28 mouse cellular contexts compared by ENCODE assay signal in the genomic region with DNA sequence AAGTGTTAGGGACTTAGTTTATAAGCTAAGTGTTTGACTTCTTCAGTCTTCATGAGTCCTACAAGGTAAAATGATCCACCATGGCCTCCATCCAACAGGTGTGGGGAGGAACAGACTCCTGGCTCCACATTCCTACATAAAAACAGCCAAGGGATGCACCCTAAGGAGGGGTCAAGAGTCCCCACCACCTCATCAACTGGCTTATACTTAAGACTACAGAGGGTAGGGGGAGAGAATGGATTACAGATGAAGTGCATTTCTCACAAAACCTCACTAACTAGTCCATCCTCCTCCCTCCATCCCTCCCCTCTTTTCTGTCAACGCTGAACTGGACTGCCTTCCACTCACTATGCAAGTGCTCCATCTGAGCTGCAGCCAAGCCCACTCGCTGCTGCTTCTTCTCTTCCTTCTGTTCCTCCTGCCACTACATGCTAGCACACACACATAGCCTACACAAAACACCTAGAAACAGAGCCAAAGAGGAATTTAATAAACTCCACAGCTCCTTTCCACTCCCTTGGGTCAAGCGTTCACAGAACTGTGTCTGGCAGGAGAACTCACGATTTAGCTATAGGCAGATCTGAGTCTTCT.
"Had no signal": no experiment of that assay in that cellular context is flagged by ENCODE, and none has a peak within 500 bp of the region (broad histone marks: within the 10 kb centered on the region; RNA-seq: fewer than 3 reads in every experiment).

No protein-coding gene starts in this region.

- H3K4me3 ChIP-seq: heart, adult 2 months; heart, embryonic 13.5 days; heart, embryonic 15.5 days; hindbrain, embryonic 13.5 days; hindbrain, embryonic 15.5 days; kidney, embryonic 15.5 days; limb, embryonic 12.5 days; liver, embryonic 13.5 days had no signal

- H3K27ac ChIP-seq: heart, adult 2 months; heart, embryonic 13.5 days; heart, embryonic 15.5 days; hindbrain, embryonic 13.5 days; hindbrain, embryonic 15.5 days; hindbrain, postnatal 0 days; kidney, embryonic 15.5 days; kidney, postnatal 0 days; limb, embryonic 12.5 days; liver, embryonic 13.5 days had no signal

- H3K4me2 ChIP-seq: heart, embryonic 11.5 days; heart, embryonic 13.5 days; heart, embryonic 15.5 days; hindbrain, embryonic 13.5 days; hindbrain, embryonic 15.5 days; kidney, embryonic 15.5 days; limb, embryonic 12.5 days; liver, embryonic 11.5 days; liver, embryonic 13.5 days had no signal

- H3K27me3 ChIP-seq: heart, embryonic 13.5 days; heart, embryonic 15.5 days; hindbrain, embryonic 13.5 days; hindbrain, embryonic 15.5 days; kidney, embryonic 15.5 days; limb, embryonic 12.5 days; liver, embryonic 13.5 days had no signal

- DNase-seq: forebrain, postnatal 0 days; gastrocnemius, postnatal 14 days; gastrocnemius, postnatal 36 days; heart, adult 11 months; heart, adult 2 months; heart, postnatal 14 days; heart, postnatal 36 days; kidney, adult 11 months; kidney, adult 2 months; kidney, adult 9 months; kidney, postnatal 14 days; kidney, postnatal 36 days; layer of hippocampus, adult 9-11 months; layer of hippocampus, postnatal 36 days; left cerebral cortex, postnatal 4 days; liver; liver, embryonic 13.5 days had no signal

- H3K9ac ChIP-seq: forebrain, postnatal 0 days; heart, embryonic 13.5 days; heart, embryonic 15.5 days; hindbrain, embryonic 13.5 days; hindbrain, embryonic 15.5 days; kidney, embryonic 15.5 days; limb, embryonic 12.5 days; liver, embryonic 13.5 days had no signal

- H3K9me3 ChIP-seq: heart, embryonic 13.5 days; heart, embryonic 15.5 days; hindbrain, embryonic 13.5 days; hindbrain, embryonic 15.5 days; kidney, embryonic 15.5 days; limb, embryonic 12.5 days; liver, embryonic 13.5 days had no signal

- H3K36me3 ChIP-seq: heart, embryonic 13.5 days; heart, embryonic 15.5 days; hindbrain, embryonic 13.5 days; hindbrain, embryonic 15.5 days; kidney, embryonic 15.5 days; limb, embryonic 12.5 days; liver, embryonic 13.5 days had no signal

- ATAC-seq: forebrain, postnatal 0 days; hindbrain, postnatal 0 days; intestine, embryonic 16.5 days had no signal
